Mouse (Mus musculus) heart, embryonic 14.5 days (tissue): ENCODE results near the gene Tmem131. TPM values are rescaled to one million over a fixed set of nuclear protein-coding genes. Genes with fewer than 3 reads are reported as not detected.

Experiments used
- ATAC-seq: fragments of 200-750 bp; cut with Nextera tagmentation; 2 replicates; pipeline ENCODE4 v1.8.0; 2017; ENCODE audit warnings: low read depth, moderate TSS enrichment; ENCODE audit not compliant: insufficient number of reproducible peaks, insufficient read depth, low FRiP score
- H3K27ac ChIP-seq, 2 experiments: fragments of 200-500 bp in 1 of 2; fragments of 300-500 bp in 1 of 2; sonication (generic) in 1 of 2; replicated peaks in 1 of 2; 2 replicates each; pipeline ENCODE4 v1.5.1; 2012 to 2014; ENCODE audit warnings: low read depth in 2 of 2, low read length in 2 of 2, control low read depth in 1 of 2, mild to moderate bottlenecking in 1 of 2, mixed read lengths in 1 of 2; ENCODE audit not compliant: control insufficient read depth in 1 of 2, insufficient read depth in 1 of 2
- H3K27me3 ChIP-seq: fragments of 300-500 bp; sonication (generic); 2 replicates; pipeline ENCODE4 v1.6.1; 2014; ENCODE audit warnings: mild to moderate bottlenecking, low read length, control low read depth; ENCODE audit not compliant: control insufficient read depth, insufficient read depth
- H3K36me3 ChIP-seq: fragments of 300-500 bp; sonication (generic); 2 replicates; pipeline ENCODE4 v1.6.1; 2014; ENCODE audit warnings: mild to moderate bottlenecking, control low read depth, low read length, mixed read lengths; ENCODE audit not compliant: control insufficient read depth, insufficient read depth
- H3K4me1 ChIP-seq, 2 experiments: fragments of 200-500 bp in 1 of 2; fragments of 300-500 bp in 1 of 2; sonication (generic) in 1 of 2; 2 replicates each; pipeline ENCODE4 v1.6.1; 2012 to 2014; ENCODE audit warnings: low read length in 2 of 2, control low read depth in 1 of 2, mixed read lengths in 1 of 2; ENCODE audit not compliant: control insufficient read depth in 2 of 2, insufficient read depth in 2 of 2
- H3K4me2 ChIP-seq: fragments of 300-500 bp; sonication (generic); 2 replicates; pipeline ENCODE4 v1.6.1; 2014; ENCODE audit warnings: mild to moderate bottlenecking, low read length
- H3K4me3 ChIP-seq, 2 experiments: fragments of 200-500 bp in 1 of 2; fragments of 300-500 bp in 1 of 2; sonication (generic) in 1 of 2; 2 replicates each; pipeline ENCODE4 v1.5.1; 2012 to 2014; ENCODE audit warnings: low read length in 2 of 2, mild to moderate bottlenecking in 2 of 2, control low read depth in 1 of 2, low read depth in 1 of 2, moderate library complexity in 1 of 2; ENCODE audit not compliant: control insufficient read depth in 1 of 2, insufficient read depth in 1 of 2
- H3K9ac ChIP-seq: fragments of 300-500 bp; sonication (generic); 2 replicates; pipeline ENCODE4 v1.6.1; 2014; ENCODE audit warnings: mild to moderate bottlenecking, low read length
- H3K9me3 ChIP-seq: fragments of 300-500 bp; sonication (generic); 2 replicates; pipeline ENCODE4 v1.6.1; 2016; ENCODE audit warnings: low read length, control low read depth; ENCODE audit not compliant: control insufficient read depth
- WGBS: fragments of 180-500 bp; shearing (Covaris S2); extraction: QIAGEN DNeasy Blood & Tissue Kit; methylation state at CpG from one replicate; pipeline ENCODE4 v1.1.7; 2014; 5-methylcytosine and 5-hydroxymethylcytosine counted together
- polyA plus RNA-seq: library from polyadenylated mRNA; unstranded; fragments of >200 nt; fragmentation: Nextera tagmentation; extraction: Ambion mirVana; gene quantifications from 2 replicates; pipeline ENCODE4 v1.2.1, GENCODE M21; 2014

The Tmem131 gene
- polyA plus RNA-seq, 1 experiment from 2014 or later, result 10.0 TPM

- Histone ChIP-seq H3K27ac (no peak overlapping the region), H3K4me3 (no peak overlapping the region), H3K27me3 (no peaks in the 10 kb centered on the region), H3K9ac (no peak overlapping the region), H3K4me2 (no peak overlapping the region), H3K9me3 (no peaks in the 10 kb centered on the region), H3K36me3 (no peaks in the 10 kb centered on the region), H3K4me1 (peaks cover 10 to 38% of the 10 kb centered on the region in 2 experiments)
- no peak for ATAC-seq
- WGBS, result 61% methylated on average over 6 of the region's 6 CpGs
These were observed 14.8 kb downstream of the Tmem131 start for GRCm38 (mm10) chr1:36928357-36929330.

- Histone ChIP-seq H3K27me3 (no peaks in the 10 kb centered on the region), H3K36me3 (no peaks in the 10 kb centered on the region), H3K27ac (no peak overlapping the region), H3K4me2 (no peak overlapping the region), H3K4me3 (no peak overlapping the region), H3K4me1 (peaks cover 10 to 43% of the 10 kb centered on the region in 2 experiments), H3K9me3 (no peaks in the 10 kb centered on the region), H3K9ac (no peak overlapping the region)
- ATAC-seq, result no peak
- WGBS, result 83% methylated on average over 2 of the region's 2 CpGs
These were observed 15.9 kb downstream of the Tmem131 start for GRCm38 (mm10) chr1:36927569-36927968.

GRCm38 (mm10) chr1:36926738-36927137 lies 16.7 kb downstream of the Tmem131 start:
- peaks cover 14 to 51% of the 10 kb centered on the region in 2 experiments for H3K4me1 ChIP-seq
- H3K9ac ChIP-seq, result 0 out of 2 replicates have a peak overlapping the region, but pooled peaks have one; percentile 6
- no peaks in the 10 kb centered on the region for H3K9me3 ChIP-seq
- H3K4me3 ChIP-seq, result no peak overlapping the region
- H3K4me2 ChIP-seq, result peak overlapping the region; percentile 38
- no peaks in the 10 kb centered on the region for H3K27me3 ChIP-seq
- ATAC-seq, result no peak
- H3K27ac ChIP-seq, result peak overlapping the region; percentile 15 to 48; a peak in 3 of 4 replicates
- no peaks in the 10 kb centered on the region for H3K36me3 ChIP-seq
- 40% methylated on average over 6 of the region's 6 CpGs for WGBS

GRCm38 (mm10) chr1:36926246-36926645 lies 17.2 kb downstream of the Tmem131 start:
- Histone ChIP-seq H3K36me3 (no peaks in the 10 kb centered on the region), H3K4me2 (peak overlapping the region; percentile 38), H3K4me1 (peaks cover 19 to 56% of the 10 kb centered on the region in 2 experiments), H3K4me3 (no peak overlapping the region), H3K9me3 (no peaks in the 10 kb centered on the region), H3K9ac (no peak overlapping the region), H3K27ac (peak overlapping the region; percentile 15 to 48; a peak in 3 of 4 replicates), H3K27me3 (no peaks in the 10 kb centered on the region)
- 73% methylated on average over 4 of the region's 4 CpGs for whole genome bisulfite sequencing
- no peak for ATAC-seq

GRCm38 (mm10) chr1:36925781-36926180 lies 17.7 kb downstream of the Tmem131 start:
- no peak overlapping the region for H3K9ac ChIP-seq
- H3K9me3 ChIP-seq, result no peaks in the 10 kb centered on the region
- H3K4me1 ChIP-seq, result peaks cover 19 to 61% of the 10 kb centered on the region in 2 experiments
- no peak overlapping the region for H3K4me3 ChIP-seq
- no peaks in the 10 kb centered on the region for H3K27me3 ChIP-seq
- WGBS, result 60% methylated on average over 5 of the region's 5 CpGs
- H3K4me2 ChIP-seq, result no peak overlapping the region
- no peak overlapping the region for H3K27ac ChIP-seq
- ATAC-seq, result no peak
- H3K36me3 ChIP-seq, result no peaks in the 10 kb centered on the region

- Histone ChIP-seq H3K4me2 (no peak overlapping the region), H3K9ac (no peak overlapping the region), H3K4me3 (no peak overlapping the region), H3K9me3 (no peaks in the 10 kb centered on the region), H3K27ac (no peak overlapping the region), H3K27me3 (no peaks in the 10 kb centered on the region), H3K4me1 (peaks cover 27 to 70% of the 10 kb centered on the region in 2 experiments), H3K36me3 (no peaks in the 10 kb centered on the region)
- no peak for ATAC-seq
- WGBS, result 75% methylated on average over 2 of the region's 2 CpGs
These were observed 18.6 kb downstream of the Tmem131 start for GRCm38 (mm10) chr1:36924853-36925252.

- Histone ChIP-seq H3K27ac (no peak overlapping the region), H3K4me2 (no peak overlapping the region), H3K4me3 (no peak overlapping the region), H3K9ac (no peak overlapping the region), H3K4me1 (peaks cover 29 to 72% of the 10 kb centered on the region in 2 experiments), H3K36me3 (no peaks in the 10 kb centered on the region), H3K9me3 (no peaks in the 10 kb centered on the region), H3K27me3 (no peaks in the 10 kb centered on the region)
- no peak for ATAC-seq
These were observed 19.6 kb downstream of the Tmem131 start for GRCm38 (mm10) chr1:36923911-36924310.
